Mouse (Mus musculus): ENCODE results near the gene Zcchc7. TPM values are rescaled to one million over a fixed set of nuclear protein-coding genes. Genes with fewer than 3 reads are reported as not detected.

Gene Zcchc7
- polyA plus RNA-seq, 1 experiment from 2014 or later = 18.4 TPM

DNA sequence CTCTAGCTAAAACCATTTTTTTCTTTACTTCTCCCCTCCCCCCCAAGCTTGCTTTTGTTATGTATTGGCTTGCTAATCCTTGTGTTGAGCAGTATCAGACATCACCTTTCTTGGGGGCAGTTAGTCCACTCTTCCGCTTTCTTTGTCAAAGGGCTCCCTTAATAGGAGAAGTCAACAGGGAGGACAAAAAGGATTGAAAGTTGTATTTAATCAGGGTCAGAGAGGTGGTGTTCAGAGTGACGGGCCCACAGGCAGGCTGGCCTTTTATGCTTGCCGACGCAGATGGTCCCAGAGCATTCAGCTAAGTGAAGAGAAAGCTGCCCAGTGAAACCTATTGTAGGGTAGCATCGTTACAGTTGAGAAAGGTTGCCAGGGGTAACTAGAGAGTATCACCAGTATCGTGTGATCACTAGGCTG lies 96.2 kb downstream of the Zcchc7 start:
- ATAC-seq (ENCODE audit: low read depth) (no peak), DNase-seq (no peak)
- Histone ChIP-seq H3K4me3 (replicated peaks) (no peak overlapping the region), H3K9ac (no peak overlapping the region), H3K9me3 (replicated peaks) (no peaks in the 10 kb centered on the region), H3K4me1 (replicated peaks) (no peaks in the 10 kb centered on the region), H3K36me3 (no peaks in the 10 kb centered on the region), H3K27ac (no peak overlapping the region), H3K4me2 (no peak overlapping the region), H3K27me3 (no peaks in the 10 kb centered on the region)
- WGBS (ENCODE audit: insufficient replicate concordance) = 73% methylated on average over 6 of the region's 6 CpGs

DNA sequence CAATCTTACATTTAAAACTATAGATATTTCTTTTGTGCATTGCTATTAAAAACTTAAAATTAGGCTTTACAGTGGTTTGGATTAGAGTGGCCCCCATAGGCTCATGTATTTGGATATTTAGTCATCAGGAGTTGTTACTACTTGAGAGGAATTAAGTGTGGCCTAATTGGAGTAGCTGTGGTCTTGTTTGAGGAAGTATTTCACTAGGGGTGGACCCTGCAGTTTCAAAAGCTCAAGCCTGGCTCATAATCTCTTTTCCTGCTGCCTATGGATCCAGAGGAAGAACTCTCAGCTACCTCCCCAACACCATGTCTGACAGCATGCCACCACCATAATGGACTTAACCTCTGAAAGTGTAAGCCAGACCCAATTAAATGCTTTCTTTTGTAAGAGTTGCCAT lies 115.9 kb downstream of the Zcchc7 start:
- ATAC-seq (ENCODE audit: low read depth) (no peak), DNase-seq (no peak)
- Histone ChIP-seq H3K27me3 (no peaks in the 10 kb centered on the region), H3K36me3 (no peaks in the 10 kb centered on the region), H3K4me1 (replicated peaks) (peaks cover 6% of the 10 kb centered on the region; the same call in 1 of the 2 replicates), H3K4me3 (replicated peaks) (no peak overlapping the region), H3K9ac (no peak overlapping the region), H3K27ac (no peak overlapping the region), H3K4me2 (no peak overlapping the region), H3K9me3 (replicated peaks) (no peaks in the 10 kb centered on the region)

DNA sequence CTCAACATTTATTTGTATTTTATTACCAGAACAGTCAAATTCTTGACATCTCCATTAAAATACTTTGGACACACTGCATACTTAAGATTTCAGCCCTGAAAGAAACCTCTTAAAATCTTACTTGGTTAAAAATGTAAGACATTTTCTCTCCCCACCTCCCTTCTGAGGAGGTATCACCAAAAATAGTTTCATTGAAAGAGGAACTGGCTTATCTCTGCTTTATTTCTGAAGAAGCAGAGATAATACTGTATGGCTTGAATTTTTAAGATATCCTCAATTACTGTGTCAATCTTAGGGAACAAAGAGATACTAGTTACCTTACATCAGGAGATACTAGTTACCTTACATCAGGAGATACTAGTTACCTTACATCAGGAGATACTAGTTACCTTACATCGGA lies 116.4 kb downstream of the Zcchc7 start:
- peaks cover 6% of the 10 kb centered on the region; the same call in 1 of the 2 replicates for H3K4me1 ChIP-seq (replicated peaks)
- no peaks in the 10 kb centered on the region for H3K9me3 ChIP-seq (replicated peaks)
- no peak overlapping the region for H3K4me3 ChIP-seq (replicated peaks)
- no peak overlapping the region for H3K9ac ChIP-seq
- ATAC-seq (ENCODE audit: low read depth) (no peak), DNase-seq (no peak)
- no peaks in the 10 kb centered on the region for H3K27me3 ChIP-seq
- H3K36me3 ChIP-seq = no peaks in the 10 kb centered on the region
- WGBS (ENCODE audit: insufficient replicate concordance) = 67% methylated on average over 1 of the region's 1 CpGs
- H3K4me2 ChIP-seq = no peak overlapping the region
- H3K27ac ChIP-seq = no peak overlapping the region

DNA sequence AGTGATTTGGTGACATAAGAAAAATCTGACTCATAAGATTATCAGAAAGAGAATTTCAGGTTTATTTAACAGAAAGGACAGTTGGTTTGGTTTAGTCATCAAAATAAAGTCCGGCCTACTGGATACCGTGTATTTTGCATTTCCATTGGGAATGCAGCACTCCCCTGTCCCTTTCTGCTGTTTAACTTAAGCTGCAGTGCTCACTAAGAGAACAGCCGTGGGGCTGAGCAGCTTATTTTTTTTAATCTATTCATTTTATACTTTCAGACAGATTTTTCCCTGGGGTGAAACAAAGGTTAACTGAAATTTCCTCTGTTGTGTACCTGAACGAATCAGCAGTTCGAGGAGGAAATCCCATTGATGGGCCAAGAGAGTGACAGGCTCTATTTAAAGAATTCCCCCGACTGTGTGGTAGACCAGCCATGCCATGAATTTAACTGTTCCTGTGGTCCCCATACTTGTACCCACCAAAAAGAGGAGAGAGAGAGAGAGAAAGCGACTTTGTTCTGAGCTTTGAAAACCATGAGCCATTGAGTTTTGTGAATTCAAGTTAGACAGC lies 124.5 kb downstream of the Zcchc7 start:
- no peak overlapping the region for H3K4me3 ChIP-seq (replicated peaks)
- no peaks in the 10 kb centered on the region for H3K4me1 ChIP-seq (replicated peaks)
- H3K27me3 ChIP-seq = no peaks in the 10 kb centered on the region
- DNase-seq (no peak), ATAC-seq (ENCODE audit: low read depth) (no peak)
- H3K27ac ChIP-seq = no peak overlapping the region
- 52% methylated on average over 7 of the region's 7 CpGs for WGBS (ENCODE audit: insufficient replicate concordance)
- no peaks in the 10 kb centered on the region for H3K36me3 ChIP-seq
- H3K9me3 ChIP-seq (replicated peaks) = no peaks in the 10 kb centered on the region
- H3K9ac ChIP-seq = no peak overlapping the region
- no peak overlapping the region for H3K4me2 ChIP-seq

DNA sequence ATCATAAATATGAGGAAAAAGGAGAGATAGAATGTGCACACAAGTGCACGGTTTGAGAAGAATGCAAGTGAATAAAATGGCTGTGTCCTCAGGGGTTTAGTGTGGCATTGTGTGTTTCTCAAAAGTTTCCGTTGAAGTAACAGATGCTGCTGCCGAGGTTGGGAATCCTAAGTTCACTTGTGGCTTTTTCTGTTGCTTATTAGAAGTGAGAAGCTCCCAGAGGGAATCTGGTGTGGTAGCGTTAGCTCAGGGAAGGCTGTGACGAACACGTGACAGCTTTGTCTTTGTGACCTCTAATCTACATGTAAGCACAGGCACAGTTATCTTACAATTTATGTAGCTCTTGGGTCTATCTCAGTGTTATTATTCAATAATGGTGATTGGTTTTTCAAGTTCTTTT lies 130.5 kb downstream of the Zcchc7 start:
- Histone ChIP-seq H3K9ac (no peak overlapping the region), H3K4me3 (replicated peaks) (no peak overlapping the region), H3K27me3 (no peaks in the 10 kb centered on the region), H3K4me2 (no peak overlapping the region), H3K9me3 (replicated peaks) (no peaks in the 10 kb centered on the region), H3K36me3 (no peaks in the 10 kb centered on the region), H3K27ac (no peak overlapping the region), H3K4me1 (replicated peaks) (no peaks in the 10 kb centered on the region)
- DNase-seq = no peak
- WGBS (ENCODE audit: insufficient replicate concordance) = 67% methylated on average over 6 of the region's 6 CpGs
- ATAC-seq (ENCODE audit: low read depth) = no peak

DNA sequence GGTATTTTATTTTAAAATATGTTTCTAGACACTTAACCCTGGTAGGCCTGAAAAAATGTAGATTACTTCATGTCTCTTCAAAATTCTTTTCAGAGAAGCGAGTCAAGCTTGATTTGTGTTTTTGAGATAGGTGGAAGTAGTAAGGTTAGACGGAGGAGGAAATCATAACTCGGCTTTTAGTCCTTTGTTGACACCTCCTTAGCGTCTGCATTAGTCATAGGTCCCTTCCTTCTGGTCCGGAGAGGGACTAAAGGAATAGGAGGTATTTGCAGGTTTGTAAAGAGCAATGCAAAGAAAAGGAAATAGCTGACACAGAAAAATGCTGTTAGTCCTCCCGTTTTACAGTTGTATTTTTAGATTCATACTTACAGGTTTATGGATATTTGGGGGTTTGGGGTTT lies 135.7 kb downstream of the Zcchc7 start:
- Histone ChIP-seq H3K4me1 (replicated peaks) (no peaks in the 10 kb centered on the region), H3K27me3 (no peaks in the 10 kb centered on the region), H3K36me3 (peaks cover 15% of the 10 kb centered on the region), H3K27ac (no peak overlapping the region), H3K4me3 (replicated peaks) (no peak overlapping the region), H3K9me3 (replicated peaks) (no peaks in the 10 kb centered on the region), H3K4me2 (no peak overlapping the region), H3K9ac (no peak overlapping the region)
- ATAC-seq (ENCODE audit: low read depth) = no peak
- WGBS (ENCODE audit: insufficient replicate concordance) = 61% methylated on average over 6 of the region's 6 CpGs
- DNase-seq = no peak

DNA sequence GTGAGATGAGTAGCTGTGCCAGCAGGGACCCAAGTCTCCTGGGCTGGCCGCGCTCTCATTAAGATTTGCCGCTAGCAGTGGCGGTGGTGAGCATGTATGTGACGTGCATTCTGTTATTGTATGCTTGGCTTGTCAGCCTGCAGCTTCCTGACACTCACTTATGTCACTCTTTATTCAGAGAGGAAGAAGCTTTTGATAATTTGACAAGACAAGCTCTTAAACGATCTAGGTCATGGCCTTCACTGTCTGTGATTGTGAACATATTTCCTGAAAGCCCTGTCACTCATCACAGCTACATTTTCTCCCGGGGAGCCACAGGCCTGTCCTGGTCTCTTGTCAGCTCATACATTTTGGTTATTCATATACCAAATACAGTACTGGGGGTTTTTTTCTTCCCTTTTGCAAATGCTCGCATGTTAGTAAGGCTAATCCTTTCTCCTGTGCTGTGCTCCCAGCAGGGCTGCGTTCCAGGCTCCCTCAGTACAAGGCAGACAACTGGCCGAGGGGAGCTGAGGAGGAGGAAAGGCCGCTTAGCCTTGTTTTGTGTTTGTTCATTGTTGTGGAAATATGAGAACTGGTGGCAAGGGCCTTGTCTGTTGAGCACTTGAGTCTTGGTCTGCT lies 150.1 kb downstream of the Zcchc7 start:
- WGBS (ENCODE audit: insufficient replicate concordance) = 71% methylated on average over 11 of the region's 11 CpGs
- H3K27me3 ChIP-seq = no peaks in the 10 kb centered on the region
- no peak overlapping the region for H3K27ac ChIP-seq
- DNase-seq (no peak), ATAC-seq (ENCODE audit: low read depth) (no peak)
- no peak overlapping the region for H3K4me3 ChIP-seq (replicated peaks)
- no peak overlapping the region for H3K9ac ChIP-seq
- H3K36me3 ChIP-seq = no peaks in the 10 kb centered on the region
- H3K9me3 ChIP-seq (replicated peaks) = no peaks in the 10 kb centered on the region
- no peak overlapping the region for H3K4me2 ChIP-seq
- no peaks in the 10 kb centered on the region for H3K4me1 ChIP-seq (replicated peaks)

DNA sequence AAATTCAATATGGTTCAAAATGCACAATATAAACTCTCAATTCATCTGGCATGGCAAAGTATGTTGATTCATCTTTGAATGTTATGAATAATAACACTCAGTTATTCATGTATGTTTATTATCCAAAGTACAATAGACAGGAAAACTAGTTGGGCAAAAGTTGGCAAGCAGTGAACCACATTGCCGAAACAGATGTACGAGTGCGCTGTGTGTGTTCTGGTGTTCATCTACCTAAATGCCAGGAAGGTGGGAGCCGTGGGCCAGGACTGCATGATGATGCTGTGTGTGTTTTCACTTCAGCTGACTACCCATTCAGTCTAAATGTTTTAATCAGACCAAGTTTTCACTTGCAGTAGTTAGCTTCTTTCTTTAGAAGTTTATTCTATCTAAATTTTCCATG lies 150.7 kb downstream of the Zcchc7 start:
- no peak overlapping the region for H3K4me3 ChIP-seq (replicated peaks)
- 80% methylated on average over 4 of the region's 4 CpGs for WGBS (ENCODE audit: insufficient replicate concordance)
- H3K4me2 ChIP-seq = no peak overlapping the region
- no peak for DNase-seq
- no peaks in the 10 kb centered on the region for H3K36me3 ChIP-seq
- H3K9ac ChIP-seq = no peak overlapping the region
- no peaks in the 10 kb centered on the region for H3K4me1 ChIP-seq (replicated peaks)
- no peaks in the 10 kb centered on the region for H3K9me3 ChIP-seq (replicated peaks)
- no peaks in the 10 kb centered on the region for H3K27me3 ChIP-seq
- no peak for ATAC-seq (ENCODE audit: low read depth)
- no peak overlapping the region for H3K27ac ChIP-seq

DNA sequence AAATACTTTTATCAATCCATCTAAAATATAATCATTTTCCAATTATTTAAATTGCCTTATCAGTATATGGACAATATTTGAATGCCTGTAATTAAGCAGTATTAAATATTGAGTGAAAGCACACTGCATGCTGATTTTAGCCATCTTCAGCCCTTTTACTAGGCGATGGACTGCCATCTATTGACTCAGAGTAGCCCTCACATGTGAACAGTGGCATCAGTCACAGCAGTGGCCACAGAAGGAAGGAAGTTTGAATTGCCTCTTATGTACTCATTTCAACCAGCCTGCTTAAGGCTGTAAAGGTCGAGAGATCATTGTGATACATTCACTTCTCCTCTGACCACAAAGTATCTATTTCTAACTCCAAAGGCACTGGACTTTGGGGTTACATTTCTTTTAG lies 154.4 kb downstream of the Zcchc7 start:
- ATAC-seq (ENCODE audit: low read depth) (no peak), DNase-seq (no peak)
- no peaks in the 10 kb centered on the region for H3K4me1 ChIP-seq (replicated peaks)
- no peak overlapping the region for H3K4me2 ChIP-seq
- H3K9me3 ChIP-seq (replicated peaks) = no peaks in the 10 kb centered on the region
- no peak overlapping the region for H3K9ac ChIP-seq
- WGBS (ENCODE audit: insufficient replicate concordance) = 32% methylated on average over 2 of the region's 2 CpGs
- no peak overlapping the region for H3K27ac ChIP-seq
- no peaks in the 10 kb centered on the region for H3K27me3 ChIP-seq
- H3K36me3 ChIP-seq = no peaks in the 10 kb centered on the region
- no peak overlapping the region for H3K4me3 ChIP-seq (replicated peaks)

DNA sequence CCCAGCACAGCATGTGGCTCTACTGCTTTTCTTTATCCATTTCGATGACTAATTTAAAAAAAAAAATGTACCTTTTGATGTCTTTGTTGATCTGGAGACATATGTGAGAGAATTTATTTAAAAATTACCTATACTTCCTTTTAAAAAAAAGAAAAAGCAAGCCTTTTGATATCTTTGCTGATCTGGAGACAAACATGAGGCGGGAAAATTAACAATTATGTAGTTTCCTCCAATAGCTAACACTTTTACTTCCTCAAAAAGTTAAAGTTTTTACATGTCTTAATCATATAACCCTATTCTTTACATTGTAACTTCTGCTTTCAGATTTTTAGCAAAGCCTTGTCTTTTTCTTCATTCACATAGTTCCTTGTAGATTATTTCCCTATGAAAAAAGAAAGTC lies 155.2 kb downstream of the Zcchc7 start:
- WGBS (ENCODE audit: insufficient replicate concordance) = 81% methylated on average over 2 of the region's 2 CpGs
- H3K4me2 ChIP-seq = no peak overlapping the region
- H3K4me3 ChIP-seq (replicated peaks) = no peak overlapping the region
- no peak overlapping the region for H3K9ac ChIP-seq
- no peak overlapping the region for H3K27ac ChIP-seq
- H3K9me3 ChIP-seq (replicated peaks) = no peaks in the 10 kb centered on the region
- no peaks in the 10 kb centered on the region for H3K27me3 ChIP-seq
- ATAC-seq (ENCODE audit: low read depth) = no peak
- DNase-seq = no peak
- no peaks in the 10 kb centered on the region for H3K4me1 ChIP-seq (replicated peaks)
- no peaks in the 10 kb centered on the region; the same call in 1 of the 2 replicates for H3K36me3 ChIP-seq

DNA sequence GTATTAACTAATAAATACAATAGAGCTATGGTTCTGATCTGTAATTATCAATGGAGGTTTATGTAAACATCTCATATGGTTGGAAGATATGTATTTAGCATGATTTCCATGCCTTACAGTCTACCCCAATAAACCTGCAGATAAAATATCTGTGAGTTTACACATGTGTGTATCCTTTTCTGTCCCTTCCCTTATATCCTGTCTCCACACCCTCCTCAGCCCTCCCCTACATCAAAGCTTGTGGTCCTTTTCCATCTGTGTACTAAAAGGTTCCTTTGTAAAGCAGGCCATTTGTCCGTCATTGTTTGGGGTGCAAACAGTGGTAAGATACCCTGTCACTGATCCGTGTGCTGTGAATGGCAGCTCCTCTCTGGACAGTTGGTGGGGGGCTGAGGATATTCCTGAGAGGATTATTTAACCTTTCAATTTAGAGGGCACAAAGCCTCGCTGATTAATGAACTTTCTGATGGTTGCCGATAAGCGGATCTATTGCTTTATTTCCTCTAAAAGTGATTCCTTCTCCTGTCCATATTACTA lies 161.7 kb downstream of the Zcchc7 start:
- DNase-seq = no peak
- peaks cover 12% of the 10 kb centered on the region for H3K4me1 ChIP-seq (replicated peaks)
- no peak overlapping the region for H3K4me3 ChIP-seq (replicated peaks)
- no peak overlapping the region for H3K4me2 ChIP-seq
- WGBS (ENCODE audit: insufficient replicate concordance) = 71% methylated on average over 5 of the region's 5 CpGs
- no peak overlapping the region; the same call in 1 of the 2 replicates for H3K27ac ChIP-seq
- H3K9ac ChIP-seq = no peak overlapping the region
- H3K36me3 ChIP-seq = peaks cover 4% of the 10 kb centered on the region; the same call in 1 of the 2 replicates
- H3K27me3 ChIP-seq = no peaks in the 10 kb centered on the region
- H3K9me3 ChIP-seq (replicated peaks) = no peaks in the 10 kb centered on the region
- ATAC-seq (ENCODE audit: low read depth) = peak; percentile 53; the same call in 1 of the 2 replicates

DNA sequence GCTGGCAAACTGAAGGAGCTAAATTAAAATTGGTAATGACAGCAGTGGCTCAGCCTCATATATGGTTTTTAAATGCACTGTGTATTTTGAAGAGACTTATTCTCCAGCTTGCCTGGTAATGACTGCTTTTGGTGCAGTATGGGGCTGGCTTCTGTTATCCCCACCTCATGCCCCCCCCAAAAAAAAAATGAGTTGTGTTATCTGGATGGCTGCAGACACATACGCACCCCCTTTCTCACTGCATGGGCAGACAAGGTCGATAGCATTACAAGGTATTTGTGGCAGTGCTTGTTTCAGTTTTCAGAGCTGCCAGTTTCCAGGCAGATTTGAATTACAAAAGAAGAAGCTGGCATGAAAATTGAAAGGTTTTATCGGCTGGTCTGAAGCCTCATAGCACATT lies 162.2 kb downstream of the Zcchc7 start:
- Histone ChIP-seq H3K4me2 (no peak overlapping the region), H3K4me1 (replicated peaks) (peaks cover 17% of the 10 kb centered on the region), H3K9ac (no peak overlapping the region; the same call in 1 of the 2 replicates), H3K4me3 (replicated peaks) (no peak overlapping the region), H3K27ac (no peak overlapping the region), H3K36me3 (peaks cover 4% of the 10 kb centered on the region; the same call in 1 of the 2 replicates), H3K27me3 (no peaks in the 10 kb centered on the region), H3K9me3 (replicated peaks) (no peaks in the 10 kb centered on the region)
- 35% methylated on average over 3 of the region's 3 CpGs for WGBS (ENCODE audit: insufficient replicate concordance)
- DNase-seq (no peak), ATAC-seq (ENCODE audit: low read depth) (peak; percentile 83)
